Mouse (Mus musculus) hindlimb bud, embryonic 11.5 days (tissue): ENCODE measurements around the gene Wbp1l.

Experiments used
- DNase-seq: peaks from one replicate; pipeline ENCODE4 v3.0.0-alpha.2; 2012; ENCODE audit warnings: low read depth, low spot score; ENCODE audit errors: extremely low spot score

Gene Wbp1l

GRCm38 (mm10) chr19:46697840-46698517 lies 99.1 kb downstream of the Wbp1l start:
- no peak for DNase-seq

- no peak for DNase-seq
These were observed 100.2 kb downstream of the Wbp1l start for GRCm38 (mm10) chr19:46699011-46699481.

- DNase-seq, result no peak
These were observed 102.3 kb downstream of the Wbp1l start for GRCm38 (mm10) chr19:46701156-46701555.

- no peak for DNase-seq
These were observed 107.1 kb downstream of the Wbp1l start for GRCm38 (mm10) chr19:46705779-46706495.

- no peak for DNase-seq
These were observed 107.8 kb downstream of the Wbp1l start for GRCm38 (mm10) chr19:46706540-46707295.
